Mouse (Mus musculus) liver, postnatal 0 days (tissue): ENCODE measurements around the gene Dock4.

Experiments
- CTCF ChIP-seq: sonication (generic); IDR thresholded peaks from 2 replicates; pipeline ENCODE4 v1.5.1; 2016; ENCODE audit warnings: antibody characterized with exemption, low read depth
- EP300 ChIP-seq: IDR thresholded peaks from 2 replicates; pipeline ENCODE4 v1.6.1; 2016; ENCODE audit warnings: antibody characterized with exemption, low read depth, mild to moderate bottlenecking

- no peak for TF ChIP-seq CTCF
- TF ChIP-seq EP300 = no peak
These were observed 546 bp upstream of the Dock4 start for GRCm38 (mm10) chr12:40445206-40445605.
